Mouse (Mus musculus) lung, adult 18-20 months (tissue): ENCODE measurements around the gene Megf8.

Experiments used
- DNase-seq, 2 experiments: peaks; one replicate each; pipeline ENCODE4 v3.0.0; 2022; ENCODE audit warnings: mixed read lengths in 2 of 2

Megf8 gene

GRCm38 (mm10) chr7:25279861-25280791, 36.8 kb upstream of the Megf8 start:
- DNase-seq = peak; percentile 64 to 76

- DNase-seq = no peak
These were observed 35.7 kb upstream of the Megf8 start for GRCm38 (mm10) chr7:25281166-25281733.

DNA sequence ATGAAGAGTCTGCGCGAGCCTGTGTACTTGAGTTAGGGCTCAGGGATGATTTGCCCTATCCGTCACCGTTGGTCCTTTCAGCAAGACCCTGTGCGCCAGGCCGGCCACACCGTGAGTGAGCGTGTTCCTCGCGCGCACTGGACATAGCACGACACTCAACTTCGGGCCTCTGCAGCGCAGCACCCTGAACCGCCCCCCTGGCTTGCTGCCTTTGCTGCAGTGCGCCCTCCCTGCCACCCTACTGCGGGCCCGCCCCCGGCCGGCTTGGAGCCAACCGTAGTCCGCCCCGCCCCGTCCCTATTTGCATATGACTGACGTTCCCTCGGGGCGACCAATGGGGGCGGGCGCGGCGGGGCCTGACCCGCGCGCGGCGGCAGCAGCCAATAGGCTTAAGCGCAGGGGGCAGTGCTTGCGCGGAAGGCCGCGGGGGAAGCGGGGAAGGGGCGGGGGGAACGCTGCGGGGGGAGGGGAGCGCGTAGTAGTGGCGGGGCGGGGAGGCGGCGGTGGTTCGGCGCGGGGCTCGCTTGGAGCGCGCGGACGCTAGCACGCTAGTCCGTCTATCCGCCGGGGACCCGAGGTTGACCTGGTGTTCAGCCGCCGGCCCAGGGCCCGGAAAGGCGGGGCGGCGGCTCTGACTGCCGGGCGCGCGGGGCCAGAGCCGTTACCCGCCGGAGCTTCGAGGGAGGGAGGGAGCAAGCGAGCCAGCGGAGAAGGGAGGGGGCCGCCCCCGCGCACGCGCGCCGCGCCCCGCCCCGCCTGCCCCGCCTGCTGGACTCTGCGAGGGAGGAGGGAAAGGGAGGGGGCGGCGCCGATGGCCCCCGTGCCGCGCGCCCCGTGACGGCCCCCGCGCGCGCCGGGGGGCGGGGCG, 35.0 kb upstream of the Megf8 start:
- peak; percentile 97 to 98 for DNase-seq

- DNase-seq = peak in 1 of 2 experiments; percentile 57
These were observed 34.2 kb upstream of the Megf8 start for GRCm38 (mm10) chr7:25282731-25283211.

- DNase-seq = no peak
These were observed 33.3 kb upstream of the Megf8 start for GRCm38 (mm10) chr7:25283637-25284036.

DNA sequence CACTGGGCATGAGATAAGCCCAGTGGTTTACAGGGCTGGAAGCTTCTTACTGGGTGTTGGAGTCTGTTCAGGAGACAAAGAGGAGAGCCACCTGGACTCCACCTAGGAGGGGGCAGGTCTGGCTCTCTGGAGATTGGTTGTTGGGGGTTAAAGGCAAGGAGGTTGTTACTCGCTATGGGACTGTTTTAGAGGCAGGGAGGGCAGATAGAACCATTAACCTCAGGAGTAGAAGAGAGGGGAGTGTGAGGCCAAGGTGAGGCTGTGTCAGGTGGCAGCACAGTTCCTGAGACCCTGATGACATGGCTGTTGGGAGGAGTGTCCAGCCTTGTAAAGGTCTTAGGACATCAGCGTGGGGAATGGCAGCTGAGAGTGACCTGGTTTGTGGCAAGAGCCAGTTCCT, 32.8 kb upstream of the Megf8 start:
- DNase-seq = no peak

DNA sequence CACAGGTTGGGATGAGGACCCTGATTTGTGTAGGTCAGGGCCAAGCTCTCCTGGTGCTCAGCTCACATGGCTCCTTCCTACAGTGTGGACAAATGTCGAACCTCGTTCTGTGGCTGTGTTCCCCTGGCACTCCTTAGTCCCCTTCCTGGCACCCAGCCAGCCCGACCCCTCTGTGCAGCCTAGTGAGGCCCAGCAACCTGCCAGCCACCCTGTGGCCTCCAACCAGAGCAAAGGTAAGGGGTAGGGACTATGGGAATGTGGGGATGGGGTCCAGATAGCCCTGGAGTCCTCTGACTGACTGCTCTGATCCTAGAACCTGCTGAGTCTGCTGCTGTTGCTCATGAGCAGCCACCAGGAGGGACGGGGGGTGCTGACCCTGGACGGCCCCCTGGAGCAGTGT, 32.2 kb upstream of the Megf8 start:
- no peak for DNase-seq

DNA sequence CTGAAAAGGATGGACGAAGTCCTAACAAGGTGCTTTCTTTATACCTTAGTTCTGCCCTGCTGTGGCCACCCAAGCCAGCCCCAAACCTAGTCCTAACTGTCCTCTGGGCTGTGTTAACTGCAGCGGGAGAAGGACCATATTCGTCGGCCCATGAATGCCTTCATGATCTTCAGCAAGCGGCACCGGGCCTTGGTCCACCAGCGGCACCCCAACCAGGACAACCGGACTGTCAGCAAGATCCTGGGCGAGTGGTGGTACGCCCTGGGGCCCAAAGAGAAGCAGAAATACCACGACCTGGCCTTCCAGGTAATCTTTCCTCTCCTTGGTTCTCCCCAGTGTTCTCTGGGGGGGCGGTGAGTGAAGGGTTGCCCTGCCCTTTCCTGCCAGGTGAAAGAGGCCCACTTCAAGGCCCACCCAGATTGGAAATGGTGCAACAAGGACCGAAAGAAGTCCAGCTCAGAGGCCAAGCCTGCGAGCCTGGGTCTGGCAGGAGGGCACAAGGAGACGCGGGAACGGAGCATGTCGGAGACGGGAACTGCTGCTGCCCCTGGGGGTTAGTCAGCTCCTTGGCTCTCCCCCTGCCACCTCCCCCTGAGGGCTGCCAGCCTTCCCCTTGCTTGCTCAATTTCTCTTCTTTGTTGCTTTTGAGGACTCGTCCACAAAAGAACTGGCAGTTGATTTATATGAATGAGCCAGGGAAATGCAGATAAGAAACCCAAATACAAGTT, 31.3 kb upstream of the Megf8 start:
- DNase-seq = no peak

- no peak for DNase-seq
These were observed 30.0 kb upstream of the Megf8 start for GRCm38 (mm10) chr7:25286989-25287388.

- no peak for DNase-seq
These were observed 29.0 kb upstream of the Megf8 start for GRCm38 (mm10) chr7:25288011-25288410.

- DNase-seq = no peak
These were observed 28.2 kb upstream of the Megf8 start for GRCm38 (mm10) chr7:25288721-25289120.

- DNase-seq = no peak
These were observed 27.0 kb upstream of the Megf8 start for GRCm38 (mm10) chr7:25289925-25290324.

DNA sequence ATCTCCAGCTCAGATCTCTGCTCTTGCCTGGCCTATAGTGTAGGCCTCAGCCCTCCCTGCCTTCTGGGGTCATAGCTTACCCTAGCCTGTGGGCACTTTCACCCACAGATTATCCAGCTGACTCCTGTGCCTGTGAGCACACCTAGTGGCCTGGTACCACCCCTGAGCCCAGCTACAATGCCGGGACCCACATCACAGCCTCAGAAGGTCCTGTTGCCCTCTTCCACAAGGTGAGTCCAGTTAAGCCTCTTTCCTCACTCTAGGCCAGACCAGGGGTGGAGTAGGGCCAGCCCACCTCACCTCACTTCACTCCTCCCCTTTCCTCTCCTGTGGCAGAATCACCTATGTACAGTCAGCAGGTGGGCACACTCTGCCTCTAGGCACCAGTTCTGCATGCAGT, 26.5 kb upstream of the Megf8 start:
- DNase-seq = peak in 1 of 2 experiments; percentile 3

- DNase-seq = peak; percentile 46 to 60
These were observed 26.1 kb upstream of the Megf8 start for GRCm38 (mm10) chr7:25290911-25291310.

- peak in 1 of 2 experiments; percentile 3 for DNase-seq
These were observed 24.9 kb upstream of the Megf8 start for GRCm38 (mm10) chr7:25292107-25292506.

DNA sequence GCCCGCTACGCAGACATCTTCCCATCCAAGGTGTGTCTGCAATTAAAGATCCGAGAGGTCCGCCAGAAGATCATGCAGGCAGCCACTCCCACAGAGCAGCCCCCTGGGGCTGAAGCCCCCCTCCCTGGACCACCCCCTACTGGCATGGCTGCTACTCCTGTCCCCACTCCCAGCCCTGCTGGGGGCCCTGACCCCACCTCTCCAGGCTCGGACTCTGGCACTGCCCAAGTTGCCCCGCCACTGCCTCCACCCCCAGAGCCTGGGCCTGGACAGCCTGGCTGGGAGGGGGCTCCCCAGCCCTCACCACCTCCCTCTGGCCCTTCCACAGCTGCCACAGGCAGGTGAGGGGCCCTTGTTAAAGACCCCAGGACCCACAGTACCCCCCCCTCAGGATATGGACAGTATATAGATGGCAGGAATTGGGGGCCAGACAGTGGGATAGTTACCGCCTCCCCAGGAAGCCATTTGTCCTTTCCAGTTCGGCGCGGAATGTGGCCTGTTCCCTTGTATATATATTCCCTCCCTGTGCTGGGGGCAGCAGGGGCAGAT, 23.7 kb upstream of the Megf8 start:
- peak in 1 of 2 experiments; percentile 3 for DNase-seq

- DNase-seq = no peak
These were observed 22.5 kb upstream of the Megf8 start for GRCm38 (mm10) chr7:25294495-25294894.

DNA sequence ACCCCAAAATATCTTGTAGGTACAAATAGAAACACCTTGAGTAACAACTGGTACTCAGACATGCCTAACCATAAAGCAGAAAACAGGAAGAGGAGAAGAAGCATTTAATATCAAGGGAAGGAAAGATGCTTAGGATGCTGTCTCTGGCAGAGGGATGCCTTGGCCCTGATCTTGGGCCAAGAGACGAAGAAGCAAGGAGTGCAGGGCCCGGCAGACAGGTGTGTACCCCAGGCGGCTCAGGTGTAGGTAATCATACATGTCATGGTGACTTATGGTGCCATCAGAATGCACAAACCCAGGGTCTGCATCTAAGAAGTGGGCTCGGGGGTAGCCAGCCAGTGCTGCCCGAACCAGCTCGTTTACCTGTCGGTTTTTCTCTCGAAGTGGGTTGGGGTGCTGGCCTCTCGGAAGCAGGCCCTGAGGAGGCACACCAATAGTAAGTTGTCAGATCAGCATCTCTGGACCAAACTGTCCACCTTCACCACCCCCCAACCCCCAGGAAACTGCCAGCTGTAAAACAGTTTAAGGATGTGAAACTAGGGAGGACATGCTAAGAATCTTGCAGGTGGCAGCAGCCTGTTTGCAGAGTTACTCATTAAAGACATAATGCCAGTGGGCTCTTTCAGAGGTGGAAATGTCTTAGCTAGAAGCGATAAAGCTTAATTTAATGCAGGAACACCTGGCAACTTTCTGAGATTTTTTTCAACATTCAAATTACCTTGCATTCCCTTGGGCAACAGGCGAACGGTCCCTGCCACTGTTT, 21.8 kb upstream of the Megf8 start:
- no peak for DNase-seq

DNA sequence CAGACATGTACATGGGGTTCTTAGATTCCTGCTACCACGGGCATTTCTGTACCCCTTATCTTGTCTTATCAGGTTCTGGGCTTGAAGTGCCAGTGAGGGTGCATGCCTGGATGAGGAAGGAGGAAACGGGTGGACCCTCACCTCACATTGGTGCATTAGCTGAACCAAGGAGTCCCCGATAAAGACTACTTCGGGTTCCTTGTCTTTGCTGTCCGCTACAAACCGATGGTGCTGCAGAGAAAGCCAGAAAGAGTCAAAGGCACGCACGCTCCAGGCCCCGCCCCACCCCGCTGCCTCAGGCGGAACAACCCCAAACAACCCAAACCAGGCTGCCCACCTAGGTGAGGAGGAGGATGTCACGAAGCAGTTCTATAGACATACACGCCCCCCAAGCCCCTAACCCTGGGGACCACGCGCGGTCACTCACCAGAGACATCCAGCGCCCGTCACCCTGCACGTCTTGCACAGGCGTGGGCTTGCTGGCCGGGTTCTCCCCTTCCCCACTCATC, 20.0 kb upstream of the Megf8 start:
- DNase-seq = peak in 1 of 2 experiments; percentile 33

- DNase-seq = peak; percentile 86 to 90
These were observed 19.3 kb upstream of the Megf8 start, which contains the start of gene Pafah1b3 for GRCm38 (mm10) chr7:25297454-25298325. TSS of gene Pafah1b3 (minus strand) at chr7:25297986.
